Mouse (Mus musculus) adrenal gland, postnatal 4 days (tissue): ENCODE measurements around the gene Grcc10. TPM values are rescaled to one million over a fixed set of nuclear protein-coding genes. Genes with fewer than 3 reads are reported as not detected.
A peak's percentile ranks its signal among the peaks of the same experiment; 100 is the strongest.

Experiments used
- DNase-seq, 2 experiments: peaks; one replicate each; pipeline ENCODE4 v3.0.0; 2021 to 2022; ENCODE audit warnings: low spot score in 2 of 2, mixed read lengths in 2 of 2
- total RNA-seq, 2 experiments: library from RNA; stranded (reverse); gene quantifications; 2 replicates each; pipeline ENCODE4 v1.2.3; 2021

The Grcc10 gene
- total RNA-seq, 2 experiments from 2014 or later: 313 TPM

GRCm38 (mm10) chr6:124757909-124758848 lies 17.0 kb upstream of the Grcc10 start:
- no peak for DNase-seq

GRCm38 (mm10) chr6:124757351-124757880 lies 16.2 kb upstream of the Grcc10 start:
- DNase-seq: no peak

GRCm38 (mm10) chr6:124756652-124757350 lies 15.6 kb upstream of the Grcc10 start:
- DNase-seq: peak; percentile 69 to 70

GRCm38 (mm10) chr6:124755831-124756595 lies 14.8 kb upstream of the Grcc10 start, which contains the start of the genes Gm45234 and Atn1:
Gene Gm45234 (minus strand): TSS chr6:124756021.
Gene Atn1 (minus strand): TSS chr6:124756524.
- peak in 1 of 2 experiments; percentile 63 for DNase-seq

- no peak for DNase-seq
Measured at GRCm38 (mm10) chr6:124755306-124755705, 14.1 kb upstream of the Grcc10 start.

- DNase-seq: no peak
Measured at GRCm38 (mm10) chr6:124753861-124754260, 12.7 kb upstream of the Grcc10 start.

GRCm38 (mm10) chr6:124750405-124750804 lies 9.2 kb upstream of the Grcc10 start:
- no peak for DNase-seq

- no peak for DNase-seq
Measured at GRCm38 (mm10) chr6:124746654-124747632, 5.8 kb upstream of the Grcc10 start.

GRCm38 (mm10) chr6:124746296-124746605 lies 5.1 kb upstream of the Grcc10 start:
- no peak for DNase-seq

- peak; percentile 91 for DNase-seq
Measured at GRCm38 (mm10) chr6:124745490-124746295, 4.5 kb upstream of the Grcc10 start.

GRCm38 (mm10) chr6:124744755-124745321 lies 3.7 kb upstream of the Grcc10 start:
- DNase-seq: no peak

GRCm38 (mm10) chr6:124743647-124744046 lies 2.5 kb upstream of the Grcc10 start:
- DNase-seq: no peak

GRCm38 (mm10) chr6:124742839-124743514 lies 1.8 kb upstream of the Grcc10 start:
- no peak for DNase-seq

GRCm38 (mm10) chr6:124741842-124742241 lies 668 bp upstream of the Grcc10 start:
- no peak for DNase-seq

GRCm38 (mm10) chr6:124740211-124740887 lies 825 bp downstream of the Grcc10 start:
- DNase-seq: peak; percentile 35 to 56

- DNase-seq: no peak
Measured at GRCm38 (mm10) chr6:124739231-124739796, 1.9 kb downstream of the Grcc10 start.

GRCm38 (mm10) chr6:124738511-124739023 lies 2.6 kb downstream of the Grcc10 start, which contains the start of gene Ptpn6:
Gene Ptpn6 (minus strand): TSS chr6:124738714.
- no peak for DNase-seq
